In genomic region chr5:21131173-21131572, GRCm38 (mm10) we compare ENCODE assay signal across 11 mouse cellular contexts. TPM values are rescaled to one million over a fixed set of nuclear protein-coding genes. Genes with fewer than 3 reads are reported as not detected.
A peak's percentile ranks its signal among the peaks of the same experiment; 100 is the strongest.
DNase-seq lines count a peak whose midpoint lies in the region; TF ChIP-seq lines count a peak whose summit lies in the region.
"Had no signal": no experiment of that assay in that cellular context is flagged by ENCODE, and none has a peak within 500 bp of the region (broad histone marks: within the 10 kb centered on the region; RNA-seq: fewer than 3 reads in every experiment).

No protein-coding gene starts in this region.

- no peak overlapping the region for H3K27ac ChIP-seq in layer of hippocampus, adult 2 months
- H3K27ac ChIP-seq in bone marrow macrophage, adult 2 months (ENCODE audit: insufficient read depth, low read depth, low read length) = peak overlapping the region; percentile 76
- H3K27ac ChIP-seq: limb, embryonic 13.5 days; midbrain, embryonic 12.5 days had no signal

- H3K4me3 ChIP-seq in layer of hippocampus, adult 2 months = no peak overlapping the region
- no peak overlapping the region for H3K4me3 ChIP-seq in bone marrow macrophage, adult 2 months (ENCODE audit: insufficient read depth, low read length)
- H3K4me3 ChIP-seq: limb, embryonic 13.5 days; midbrain, embryonic 12.5 days had no signal

- peak; percentile 52 for DNase-seq in gastrocnemius, adult 18-20 months (ENCODE audit: low spot score)
- no peak for DNase-seq in gastrocnemius, postnatal 10 days
- peak; percentile 25 for DNase-seq in layer of hippocampus, adult 9-10 months (ENCODE audit: low spot score)
- DNase-seq in layer of hippocampus, adult 2 months (ENCODE audit: low spot score in 2 of 2) = no peak
- DNase-seq in monocyte, adult 2 months (ENCODE audit: low read depth in 1 of 2, low spot score in 2 of 2) = peak; percentile 62 to 72
- no peak for DNase-seq in retina, embryonic 14.5 days (ENCODE audit: low spot score)
- DNase-seq in left cerebral cortex, adult 9 months (ENCODE audit: low spot score in 2 of 2) = no peak
- DNase-seq: right cerebral cortex, postnatal 4 days had no signal

- no peak for TF ChIP-seq POLR2A in bone marrow macrophage, adult 2 months (IDR thresholded peaks at IDR 0.05; ENCODE audit: borderline replicate concordance, low read depth, low read length)

- TF ChIP-seq CTCF in layer of hippocampus, adult 2 months (conservative IDR thresholded peaks at IDR 0.05) = no peak
- no peak for TF ChIP-seq CTCF in bone marrow macrophage, adult 2 months (IDR thresholded peaks at IDR 0.05; ENCODE audit: low read depth, low read length)

- peaks cover 28% of the 10 kb centered on the region for H3K4me1 ChIP-seq in bone marrow macrophage, adult 2 months (ENCODE audit: control insufficient read depth, insufficient read depth, low read length)
- H3K4me1 ChIP-seq: midbrain, embryonic 12.5 days had no signal

RNA-seq across cellular contexts. Expression of gene Gsap, which starts 54.9 kb away (rescaled TPM):
- total RNA-seq in gastrocnemius, adult 18-20 months (2021) = 1 to 10 TPM in 1 of 2 experiments, under 1 TPM in 1; 0.74 to 1.1 TPM
- 1 to 10 TPM; 3.5 to 5.9 TPM for total RNA-seq in gastrocnemius, postnatal 10 days (2021)
- total RNA-seq in layer of hippocampus, adult 2 months (2021) = 1 to 10 TPM; 7.3 to 9.0 TPM
- polyA plus RNA-seq in bone marrow macrophage, adult 2 months (2012; ENCODE audit: insufficient read depth, insufficient read length, missing spikeins) = 34.2 and 35.0 TPM in 2 replicates

Comparison
In these comparisons a context has a peak if more than half of its experiments do, and no peak if none do; other contexts are left out.
1. DNase-seq: peak in gastrocnemius, adult 18-20 months (single experiment), layer of hippocampus, adult 9-10 months (single experiment) and monocyte, adult 2 months (2 of 2); none in gastrocnemius, postnatal 10 days (single experiment), layer of hippocampus, adult 2 months (0 of 2), retina, embryonic 14.5 days (single experiment) and left cerebral cortex, adult 9 months (0 of 2).